Mouse (Mus musculus): ENCODE measurements around the gene Gopc.

The Gopc gene

GRCm38 (mm10) chr10:52381845-52382591, at the start of gene Gopc:
Gene Gopc, minus strand, starts transcription at chr10:52382124.
- DNase-seq (ENCODE audit: low read depth), result peak; percentile 96

- DNase-seq (ENCODE audit: low read depth), result no peak
Measured at GRCm38 (mm10) chr10:52430953-52431352, 49.0 kb upstream of the Gopc start.

GRCm38 (mm10) chr10:52427634-52428415, 45.9 kb upstream of the Gopc start:
- DNase-seq (ENCODE audit: low read depth), result no peak

GRCm38 (mm10) chr10:52426314-52426980, 44.5 kb upstream of the Gopc start:
- DNase-seq (ENCODE audit: low read depth), result no peak

- DNase-seq (ENCODE audit: low read depth), result peak; percentile 57
Measured at GRCm38 (mm10) chr10:52423097-52423496, 41.2 kb upstream of the Gopc start.

- no peak for DNase-seq (ENCODE audit: low read depth)
Measured at GRCm38 (mm10) chr10:52421716-52422115, 39.8 kb upstream of the Gopc start.

GRCm38 (mm10) chr10:52420526-52420925, 38.6 kb upstream of the Gopc start:
- peak; percentile 31 for DNase-seq (ENCODE audit: low read depth)

GRCm38 (mm10) chr10:52419402-52419801, 37.5 kb upstream of the Gopc start:
- DNase-seq (ENCODE audit: low read depth), result peak; percentile 38

- DNase-seq (ENCODE audit: low read depth), result peak; percentile 23
Measured at GRCm38 (mm10) chr10:52418931-52419330, 37.0 kb upstream of the Gopc start.

GRCm38 (mm10) chr10:52417998-52418860, 36.3 kb upstream of the Gopc start:
- DNase-seq (ENCODE audit: low read depth), result peak; percentile 59

GRCm38 (mm10) chr10:52417299-52417997, 35.5 kb upstream of the Gopc start, which contains the start of gene Nus1:
Gene Nus1, plus strand, starts transcription at chr10:52417547.
- DNase-seq (ENCODE audit: low read depth), result peak; percentile 97

GRCm38 (mm10) chr10:52416458-52416857, 34.5 kb upstream of the Gopc start:
- no peak for DNase-seq (ENCODE audit: low read depth)

- DNase-seq (ENCODE audit: low read depth), result no peak
Measured at GRCm38 (mm10) chr10:52415020-52415419, 33.1 kb upstream of the Gopc start.

GRCm38 (mm10) chr10:52407526-52407925, 25.6 kb upstream of the Gopc start:
- DNase-seq (ENCODE audit: low read depth), result no peak

GRCm38 (mm10) chr10:52405160-52405559, 23.2 kb upstream of the Gopc start:
- no peak for DNase-seq (ENCODE audit: low read depth)

GRCm38 (mm10) chr10:52399722-52400121, 17.8 kb upstream of the Gopc start:
- DNase-seq (ENCODE audit: low read depth), result no peak

- DNase-seq (ENCODE audit: low read depth), result no peak
Measured at GRCm38 (mm10) chr10:52398715-52399114, 16.8 kb upstream of the Gopc start.

- no peak for DNase-seq (ENCODE audit: low read depth)
Measured at GRCm38 (mm10) chr10:52396647-52397046, 14.7 kb upstream of the Gopc start.

- DNase-seq (ENCODE audit: low read depth), result no peak
Measured at GRCm38 (mm10) chr10:52391208-52391607, 9.3 kb upstream of the Gopc start.

- no peak for DNase-seq (ENCODE audit: low read depth)
Measured at GRCm38 (mm10) chr10:52389438-52389837, 7.5 kb upstream of the Gopc start.

GRCm38 (mm10) chr10:52388922-52389430, 7.1 kb upstream of the Gopc start, which contains the start of gene Nepn:
Gene Nepn, plus strand, starts transcription at chr10:52388972.
- DNase-seq (ENCODE audit: low read depth), result no peak
